Mouse (Mus musculus) right cerebral cortex, postnatal 14 days (tissue): ENCODE results near the gene 4933417A18Rik.
"Not testable (repeated sequence)": the region's sequence is repeated elsewhere in the genome, so short reads cannot be mapped to it uniquely, and the experiment has no call there.

Experiments
- DNase-seq: peaks from one replicate; pipeline ENCODE4 v3.0.0; 2022

4933417A18Rik gene

DNA sequence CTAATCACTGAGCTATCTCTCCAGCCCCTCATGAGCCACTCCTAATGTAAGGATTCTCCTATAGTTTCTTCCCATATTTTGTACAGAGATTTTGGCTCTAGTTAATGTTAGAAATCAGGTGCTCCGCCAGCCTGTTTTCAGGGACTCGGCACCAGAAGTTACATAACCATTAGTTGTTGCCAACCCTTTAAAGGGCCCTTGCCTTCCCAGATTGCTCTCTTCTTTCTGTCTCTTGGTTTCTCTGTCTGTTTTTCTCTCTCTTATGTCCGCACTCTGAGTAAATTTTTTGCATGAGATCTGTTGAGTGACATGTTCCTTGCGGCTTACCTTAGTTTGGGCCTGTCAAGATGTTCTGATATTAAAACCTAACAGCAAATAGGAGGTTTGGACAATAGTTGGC lies 51.9 kb downstream of the 4933417A18Rik start:
- no peak for DNase-seq

DNA sequence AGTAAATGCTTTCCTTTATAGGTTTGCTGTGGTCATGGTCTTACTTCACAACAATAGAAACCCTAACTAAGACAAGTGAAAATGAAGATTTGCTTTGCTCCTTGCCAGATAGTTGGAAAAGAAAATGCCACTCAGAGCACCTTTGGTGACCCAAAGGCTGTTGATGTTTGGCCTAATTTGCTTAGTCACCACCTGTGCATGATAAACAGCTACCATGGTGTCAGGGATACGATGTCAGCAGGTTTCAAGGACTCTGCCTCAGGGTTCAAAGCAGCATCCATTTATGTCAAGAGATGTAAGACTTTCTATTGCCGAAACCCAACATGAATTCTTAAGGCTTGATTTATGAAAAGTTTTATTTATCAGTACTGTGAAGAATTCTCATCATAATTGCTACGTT lies 53.2 kb downstream of the 4933417A18Rik start:
- no peak for DNase-seq

DNA sequence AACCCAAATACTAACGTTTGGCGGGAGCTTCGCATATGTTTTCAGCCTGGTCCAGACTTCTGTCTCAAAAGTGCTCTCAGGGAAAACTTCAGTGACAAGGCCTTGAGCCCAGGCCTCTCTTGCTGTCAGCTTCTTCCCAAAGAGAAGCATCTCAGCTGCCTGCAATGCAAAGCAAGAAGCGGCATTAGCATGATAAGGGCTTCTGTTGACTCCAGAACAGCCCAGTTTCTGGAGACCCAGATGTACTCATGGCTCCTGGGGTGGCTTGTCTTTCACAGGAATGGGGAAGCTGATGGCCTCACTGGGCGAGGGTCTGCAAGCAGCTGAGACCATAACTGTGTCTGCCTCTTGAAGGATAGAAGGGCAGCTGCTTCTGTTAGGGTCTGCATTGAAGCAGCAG lies 54.4 kb downstream of the 4933417A18Rik start:
- DNase-seq: not testable (repeated sequence)

DNA sequence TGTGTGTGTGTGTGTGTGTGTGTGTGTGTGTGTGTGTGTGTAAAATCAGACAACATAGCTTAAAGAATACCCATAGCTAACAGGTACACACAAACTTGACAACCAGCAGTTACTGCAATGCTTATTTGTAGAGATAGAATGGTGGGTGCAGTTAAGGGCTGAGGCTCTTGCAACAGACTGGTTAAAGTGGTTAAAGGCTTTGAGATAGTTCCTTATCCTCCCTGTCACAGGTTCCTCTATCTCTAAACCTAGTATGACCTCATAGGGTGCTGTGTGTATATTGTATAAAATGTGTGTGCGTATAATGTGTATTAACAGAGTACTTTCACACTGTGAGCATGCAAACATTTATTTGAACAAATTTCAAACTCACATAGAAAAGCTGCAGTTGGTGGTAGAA lies 59.3 kb downstream of the 4933417A18Rik start:
- DNase-seq: not testable (repeated sequence)

DNA sequence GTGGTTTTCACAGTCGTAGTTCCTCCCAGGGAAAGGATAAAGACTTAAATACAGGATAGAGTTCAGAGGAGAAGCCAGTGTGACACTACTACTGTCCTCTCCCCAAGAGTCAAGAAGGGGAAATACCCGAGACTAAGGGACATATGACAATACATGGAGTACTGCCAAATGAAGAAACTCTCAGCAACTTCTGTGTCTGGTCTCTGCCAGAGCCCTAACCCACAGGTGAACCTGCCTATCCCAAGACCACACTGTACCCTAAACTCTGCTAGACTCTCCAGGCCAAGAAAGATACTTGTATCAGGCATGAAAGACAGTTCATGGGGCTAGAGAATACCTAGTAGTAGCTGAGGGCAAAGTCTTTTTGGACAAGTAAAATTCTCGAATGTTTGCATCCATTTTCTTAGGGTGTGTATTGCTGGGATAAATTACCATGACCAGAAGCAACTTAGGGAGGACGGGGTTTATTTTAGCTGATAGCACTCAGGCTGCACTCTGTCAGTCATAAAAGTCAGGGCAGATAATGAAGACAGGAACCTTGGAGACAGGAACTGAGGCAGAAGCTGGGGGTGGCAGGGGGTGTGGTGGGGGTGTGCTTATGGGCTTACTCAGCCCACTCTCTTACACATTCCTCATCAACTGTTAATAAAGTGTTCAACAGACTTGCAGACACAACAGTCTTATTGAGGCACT lies 67.5 kb downstream of the 4933417A18Rik start:
- DNase-seq: no peak

DNA sequence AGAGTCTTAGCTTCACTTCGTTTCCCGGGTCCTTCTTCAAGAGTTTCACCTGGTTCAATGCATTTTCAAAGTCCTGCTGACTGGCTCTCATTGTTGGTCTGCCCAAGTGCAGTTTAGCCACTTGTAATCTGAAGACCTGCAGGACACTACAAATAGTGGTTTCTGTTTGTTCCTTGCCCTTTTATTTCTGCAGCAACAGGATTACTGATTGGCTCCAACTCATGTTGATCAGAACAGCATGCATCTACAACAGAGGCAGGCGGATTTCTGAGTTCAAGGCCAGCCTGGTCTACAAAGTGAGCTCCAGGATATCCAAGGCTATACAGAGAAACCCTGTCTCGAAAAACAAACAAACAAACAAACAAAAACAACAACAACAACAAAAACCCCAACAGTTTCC lies 68.9 kb downstream of the 4933417A18Rik start:
- no peak for DNase-seq

DNA sequence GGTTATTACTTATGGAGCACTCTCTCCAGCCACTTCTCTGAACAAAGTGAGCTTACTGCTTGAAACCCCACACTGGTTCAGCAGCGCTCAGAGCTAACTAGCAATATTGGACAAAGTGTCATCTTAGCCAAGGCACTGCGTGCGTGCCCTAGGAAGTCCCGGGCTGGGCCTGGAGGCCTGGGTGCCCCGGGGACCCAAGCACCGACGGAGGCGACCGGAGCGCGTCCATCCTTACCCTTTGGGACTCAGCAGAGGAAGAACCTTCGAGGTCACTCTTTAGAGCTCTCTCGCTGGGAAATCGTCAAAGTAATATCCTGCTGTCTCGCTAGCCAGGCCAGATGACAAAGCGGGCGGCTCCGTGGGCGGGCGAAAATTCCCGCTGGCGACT lies 69.4 kb downstream of the 4933417A18Rik start:
- DNase-seq: no peak

DNA sequence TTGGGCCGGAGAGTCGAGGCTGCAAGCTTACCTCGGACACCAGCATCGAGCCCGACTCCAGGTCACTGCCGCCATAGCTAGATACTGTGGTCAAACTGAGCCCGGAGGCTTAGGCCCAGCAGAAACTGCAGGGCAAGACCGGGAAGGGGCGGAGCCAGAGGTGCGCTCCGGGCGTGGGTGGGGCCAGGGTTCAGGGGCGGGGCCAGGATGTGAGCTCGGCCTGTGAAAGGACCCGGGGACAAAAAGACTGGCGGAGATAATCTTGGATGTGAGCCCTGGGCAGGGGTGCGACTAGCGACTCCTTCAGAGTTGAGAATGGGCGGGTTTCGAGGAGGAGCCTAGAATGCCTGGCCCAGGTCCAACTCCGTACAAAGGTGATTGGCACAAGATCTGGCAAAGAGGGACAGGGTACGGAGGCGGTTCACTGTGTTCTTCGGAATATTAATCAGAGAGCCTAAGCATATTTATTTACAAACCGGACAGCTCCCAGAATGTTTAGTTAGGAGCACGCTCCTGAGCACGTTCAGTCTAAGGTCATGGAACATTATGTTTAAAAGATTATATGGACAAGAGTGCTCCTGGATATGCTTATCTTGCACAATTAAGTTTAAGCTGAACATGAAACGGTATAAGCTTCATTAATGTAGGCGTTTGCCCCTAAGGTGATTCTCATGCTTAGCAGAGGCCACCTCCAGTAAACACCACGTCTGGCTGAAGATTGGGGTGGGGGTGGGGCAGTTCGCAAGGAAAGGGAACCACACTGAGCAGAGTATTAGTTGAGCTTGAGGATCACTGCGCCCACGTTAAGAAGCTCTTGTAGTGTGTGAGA lies 70.0 kb downstream of the 4933417A18Rik start:
- peak; percentile 84 for DNase-seq

DNA sequence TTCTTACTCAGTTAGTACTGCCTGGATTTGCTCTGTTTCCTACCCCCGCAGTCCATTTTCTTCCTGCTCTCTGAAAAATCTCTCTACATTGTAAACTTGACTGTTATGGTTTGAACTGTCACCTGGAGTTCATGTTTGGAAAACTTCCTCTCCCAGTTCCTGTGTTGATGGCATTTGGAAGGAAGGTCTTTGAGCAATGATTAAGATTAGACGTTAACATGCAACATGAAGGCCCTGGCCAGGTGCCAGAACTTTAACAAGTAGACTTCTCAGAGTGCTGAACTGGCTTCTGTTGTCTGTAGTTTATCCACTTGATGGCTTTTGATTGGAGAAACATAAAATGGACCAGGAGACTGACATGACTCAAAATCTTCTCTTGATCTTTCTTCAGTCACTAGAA lies 71.7 kb downstream of the 4933417A18Rik start:
- DNase-seq: peak; percentile 18
